Mouse (Mus musculus) large intestine, adult 2 months (tissue): ENCODE data around the gene Mmp17. TPM values are rescaled to one million over a fixed set of nuclear protein-coding genes. Genes with fewer than 3 reads are reported as not detected.
A peak's percentile ranks its signal among the peaks of the same experiment; 100 is the strongest.
"Not testable (repeated sequence)": the region's sequence is repeated elsewhere in the genome, so short reads cannot be mapped to it uniquely, and the experiment has no call there.

Experiments
- DNase-seq: peaks from one replicate; pipeline ENCODE4 v3.0.0-alpha.2; 2012; ENCODE audit warnings: low read depth, low spot score
- WGBS: fragments of 180-500 bp; shearing (Covaris S2); methylation state at CpG from one replicate; pipeline ENCODE4 v1.1.7; 2018; 5-methylcytosine and 5-hydroxymethylcytosine counted together
- polyA plus RNA-seq: library from polyadenylated mRNA; depleted of rRNA; stranded (reverse); fragments of >200 nt; gene quantifications from 2 replicates; pipeline ENCODE4 v1.2.3, GENCODE M21; 2012

Mmp17 gene
- polyA plus RNA-seq, 1 experiment = 4.3 TPM

- DNase-seq = no peak
- 1% methylated on average over 76 of the region's 76 CpGs for WGBS
Observed at GRCm38 (mm10) chr5:129584583-129585541, 893 bp downstream of the Mmp17 start.

GRCm38 (mm10) chr5:129586016-129586415, 2.0 kb downstream of the Mmp17 start:
- DNase-seq = peak; percentile 31
- 2% methylated on average over 17 of the region's 17 CpGs for WGBS

GRCm38 (mm10) chr5:129586471-129586870, 2.5 kb downstream of the Mmp17 start:
- DNase-seq = no peak
- WGBS = 58% methylated on average over 13 of the region's 13 CpGs

- WGBS = 23% methylated on average over 11 of the region's 11 CpGs
Observed at GRCm38 (mm10) chr5:129590915-129591314, 6.9 kb downstream of the Mmp17 start.

GRCm38 (mm10) chr5:129594116-129595114, 10.4 kb downstream of the Mmp17 start:
- WGBS = 24% methylated on average over 19 of the region's 19 CpGs
- peak; percentile 43 for DNase-seq

More at GRCm38 (mm10) chr5:129590915-129591314, 6.9 kb downstream of the Mmp17 start:
- no peak for DNase-seq

GRCm38 (mm10) chr5:129602071-129602487, 18.1 kb downstream of the Mmp17 start:
- 48% methylated on average over 16 of the region's 16 CpGs for WGBS
- no peak for DNase-seq

GRCm38 (mm10) chr5:129607476-129607875, 23.5 kb downstream of the Mmp17 start:
- WGBS = 60% methylated on average over 8 of the region's 8 CpGs
- no peak for DNase-seq

- 0% methylated on average over 1 of the region's 1 CpGs for WGBS
- peak; percentile 19 for DNase-seq
Observed at GRCm38 (mm10) chr5:129611060-129611459, 27.1 kb downstream of the Mmp17 start.

- not testable (repeated sequence) for DNase-seq
- 58% methylated on average over 9 of the region's 9 CpGs for WGBS
Observed at GRCm38 (mm10) chr5:129620600-129620999, 36.6 kb downstream of the Mmp17 start.

- WGBS = 27% methylated on average over 5 of the region's 5 CpGs
- no peak for DNase-seq
Observed at GRCm38 (mm10) chr5:129621361-129621760, 37.4 kb downstream of the Mmp17 start.

GRCm38 (mm10) chr5:129626099-129626498, 42.1 kb downstream of the Mmp17 start:
- 72% methylated on average over 6 of the region's 6 CpGs for whole genome bisulfite sequencing
- DNase-seq = no peak

- WGBS = 62% methylated on average over 4 of the region's 4 CpGs
- DNase-seq = not testable (repeated sequence)
Observed at GRCm38 (mm10) chr5:129626586-129626985, 42.6 kb downstream of the Mmp17 start.

GRCm38 (mm10) chr5:129632270-129633250, 48.6 kb downstream of the Mmp17 start:
- 83% methylated on average over 2 of the region's 2 CpGs for WGBS
- not testable (repeated sequence) for DNase-seq

- WGBS = 93% methylated on average over 5 of the region's 5 CpGs
- DNase-seq = no peak
Observed at GRCm38 (mm10) chr5:129650858-129651257, 66.9 kb downstream of the Mmp17 start.

- 96% methylated on average over 10 of the region's 10 CpGs for WGBS
- DNase-seq = no peak
Observed at GRCm38 (mm10) chr5:129657016-129657415, 73.0 kb downstream of the Mmp17 start.

- WGBS = 92% methylated on average over 15 of the region's 15 CpGs
- no peak for DNase-seq
Observed at GRCm38 (mm10) chr5:129657931-129658330, 74.0 kb downstream of the Mmp17 start.
